In the genomic region with DNA sequence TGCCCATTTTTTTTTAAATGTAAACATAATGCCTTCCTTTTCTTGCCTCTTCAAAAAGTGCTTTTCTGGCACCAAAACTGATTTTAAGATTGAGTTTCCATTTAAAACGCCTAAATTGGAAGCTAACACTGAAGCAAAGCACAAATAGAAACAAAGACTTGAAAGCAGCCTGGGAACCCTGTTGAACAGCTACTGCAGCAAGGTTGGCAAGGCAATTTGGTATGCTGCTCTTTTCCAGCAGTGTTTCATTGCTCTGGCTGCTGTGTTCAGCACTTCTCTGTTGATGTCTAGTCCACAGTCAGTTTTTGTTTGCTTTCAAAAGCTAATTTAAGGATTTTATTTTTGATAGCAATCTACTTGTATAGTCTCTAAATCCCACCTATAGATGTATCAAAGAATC, we compare ENCODE assay signal across 35 mouse cellular contexts. TPM values are rescaled to one million over a fixed set of nuclear protein-coding genes. Genes with fewer than 3 reads are reported as not detected.
DNase-seq lines count a peak whose midpoint lies in the region; ATAC-seq lines count a peak whose summit lies in the region.
"Had no signal": no experiment of that assay in that cellular context is flagged by ENCODE, and none has a peak within 500 bp of the region (broad histone marks: within the 10 kb centered on the region; RNA-seq: fewer than 3 reads in every experiment).

No protein-coding gene starts in this region.

- H3K9me3 ChIP-seq in forebrain, embryonic 14.5 days (replicated peaks; ENCODE audit: control insufficient read depth, low read length), result no peaks in the 10 kb centered on the region
- no peaks in the 10 kb centered on the region for H3K9me3 ChIP-seq in forebrain, embryonic 15.5 days
- H3K9me3 ChIP-seq: embryonic facial prominence, embryonic 10.5 days; embryonic facial prominence, embryonic 13.5 days; forebrain, embryonic 12.5 days had no signal

- ATAC-seq in forebrain, embryonic 14.5 days, result no peak
- no peak for ATAC-seq in forebrain, embryonic 15.5 days (replicated peaks)
- ATAC-seq: activated CD4-positive, CD25-positive, alpha-beta regulatory T cell, adult 4 months; intestine, postnatal 0 days had no signal

- H3K4me3 ChIP-seq in forebrain, embryonic 14.5 days (ENCODE audit: low read depth, low read length), result no peak overlapping the region
- no peak overlapping the region for H3K4me3 ChIP-seq in forebrain, embryonic 15.5 days
- H3K4me3 ChIP-seq: embryonic facial prominence, embryonic 10.5 days; embryonic facial prominence, embryonic 13.5 days; erythroblast, embryonic 14.5 days; forebrain, embryonic 12.5 days; gastrocnemius, adult 2 months had no signal

- no peaks in the 10 kb centered on the region for H3K4me1 ChIP-seq in forebrain, embryonic 14.5 days (ENCODE audit: control insufficient read depth, insufficient read depth, low read length)
- H3K4me1 ChIP-seq in forebrain, embryonic 15.5 days, result no peaks in the 10 kb centered on the region
- H3K4me1 ChIP-seq: embryonic facial prominence, embryonic 10.5 days; embryonic facial prominence, embryonic 13.5 days; forebrain, embryonic 12.5 days had no signal

- 16% methylated on average over 1 of the region's 1 CpGs for WGBS in forebrain, embryonic 14.5 days
- WGBS in forebrain, embryonic 15.5 days, result 23% methylated on average over 1 of the region's 1 CpGs

- no peak overlapping the region for H3K27ac ChIP-seq in forebrain, embryonic 14.5 days (ENCODE audit: low read depth, low read length)
- no peak overlapping the region for H3K27ac ChIP-seq in forebrain, embryonic 15.5 days (replicated peaks)
- H3K27ac ChIP-seq: embryonic facial prominence, embryonic 10.5 days; embryonic facial prominence, embryonic 13.5 days; forebrain, embryonic 12.5 days; gastrocnemius, adult 2 months; hindbrain, embryonic 14.5 days had no signal

- peak; percentile 11 for DNase-seq in forebrain, embryonic 14.5 days (ENCODE audit: low spot score)
- peak; percentile 1 to 19 for DNase-seq in frontal cortex, adult 2 months (ENCODE audit: extremely low spot score in 1 of 2, low spot score in 1 of 2)
- no peak for DNase-seq in frontal cortex, postnatal 25 days (ENCODE audit: low spot score in 2 of 2)
- DNase-seq in right cerebral cortex, postnatal 10 days (ENCODE audit: low spot score in 2 of 2), result peak; percentile 18 to 36
- DNase-seq in right cerebral cortex, adult 2 months (ENCODE audit: low spot score in 2 of 2), result no peak
- DNase-seq in telencephalon, adult 2 months (ENCODE audit: low read depth, low spot score), result peak; percentile 12
- DNase-seq in adrenal gland, adult 2 months, result no peak
- DNase-seq: adrenal gland, postnatal 10 days; adrenal gland, postnatal 36 days; cerebellum, adult 11-12 months; cerebellum, adult 8-10 months; cerebellum, postnatal 10 days; cerebellum, postnatal 36 days; embryo, embryonic 11 days; gastrocnemius, adult 2 months; gastrocnemius, postnatal 14 days; heart, adult 11 months had no signal

- no peak overlapping the region for H3K9ac ChIP-seq in forebrain, embryonic 14.5 days (ENCODE audit: low read length)
- no peak overlapping the region for H3K9ac ChIP-seq in forebrain, embryonic 15.5 days (replicated peaks)
- H3K9ac ChIP-seq: embryonic facial prominence, embryonic 13.5 days; forebrain, embryonic 12.5 days; hindbrain, embryonic 14.5 days had no signal

- no peak overlapping the region for H3K4me2 ChIP-seq in forebrain, embryonic 14.5 days (ENCODE audit: low read length)
- H3K4me2 ChIP-seq in forebrain, embryonic 15.5 days (replicated peaks), result no peak overlapping the region
- H3K4me2 ChIP-seq: embryonic facial prominence, embryonic 13.5 days; forebrain, embryonic 12.5 days; heart, embryonic 11.5 days; hindbrain, embryonic 14.5 days had no signal

- no peaks in the 10 kb centered on the region for H3K27me3 ChIP-seq in forebrain, embryonic 14.5 days (replicated peaks; ENCODE audit: control insufficient read depth, insufficient read depth, low read length)
- no peaks in the 10 kb centered on the region for H3K27me3 ChIP-seq in forebrain, embryonic 15.5 days
- H3K27me3 ChIP-seq: embryonic facial prominence, embryonic 13.5 days; forebrain, embryonic 12.5 days had no signal

- no peaks in the 10 kb centered on the region for H3K36me3 ChIP-seq in forebrain, embryonic 14.5 days (ENCODE audit: control insufficient read depth, insufficient read depth, low read length)
- H3K36me3 ChIP-seq in forebrain, embryonic 15.5 days, result no peaks in the 10 kb centered on the region
- H3K36me3 ChIP-seq: embryonic facial prominence, embryonic 10.5 days; embryonic facial prominence, embryonic 13.5 days; forebrain, embryonic 12.5 days had no signal

RNA-seq across cellular contexts. Expression of gene Gm5941, which starts 8.5 kb away (rescaled TPM):
- polyA plus RNA-seq in forebrain, embryonic 14.5 days (2014; fragmentation: Nextera tagmentation; extraction: Ambion mirVana), result not detected in 2 replicates
- not detected in 2 replicates for polyA plus RNA-seq in forebrain, embryonic 15.5 days (2015; fragmentation: Nextera tagmentation; extraction: Ambion mirVana)
- not detected in 2 replicates for polyA plus RNA-seq in frontal cortex, adult 2 months (2012; rRNA removed)
- total RNA-seq in adrenal gland, adult 2 months (2021), result not detected
- polyA plus RNA-seq in adrenal gland, adult 2 months (2012; rRNA removed), result not detected in 2 replicates
- total RNA-seq: adrenal gland, postnatal 10 days; adrenal gland, postnatal 36 days; ES-E14; gastrocnemius, adult 2 months; gastrocnemius, postnatal 14 days; gastrocnemius, postnatal 4 days; heart, adult 8-10 months; heart, postnatal 25 days; hematopoietic stem cell, adult 5-6 weeks had no signal
- polyA plus RNA-seq: activated CD4-positive, CD25-positive, alpha-beta regulatory T cell, adult 4 months; cortical plate, adult 2 months; embryonic facial prominence, embryonic 10.5 days; embryonic facial prominence, embryonic 13.5 days; erythroblast, embryonic 14.5 days; forebrain, embryonic 12.5 days; heart, embryonic 11.5 days; heart, embryonic 14.5 days; heart, postnatal 0 days; hindbrain, embryonic 14.5 days; intestine, embryonic 14.5 days; intestine, postnatal 0 days had no signal

Comparison
In these comparisons a context has a peak if more than half of its experiments do, and no peak if none do; other contexts are left out.
1. DNase-seq: peak in forebrain, embryonic 14.5 days (single experiment), frontal cortex, adult 2 months (2 of 2), right cerebral cortex, postnatal 10 days (2 of 2) and telencephalon, adult 2 months (single experiment); none in frontal cortex, postnatal 25 days (0 of 2), right cerebral cortex, adult 2 months (0 of 2) and adrenal gland, adult 2 months (single experiment).